Mouse (Mus musculus): Measurements from ENCODE around the gene Ptprd. TPM values are rescaled to one million over a fixed set of nuclear protein-coding genes. Genes with fewer than 3 reads are reported as not detected.

Gene Ptprd
- polyA plus RNA-seq, 1 experiment, result 118 TPM

GRCm38 (mm10) chr4:76870971-76871370, 1340.8 kb downstream of the Ptprd start:
- TF ChIP-seq POLR2A (IDR thresholded peaks at IDR 0.05; ENCODE audit: borderline replicate concordance, extremely low read depth, insufficient read depth, insufficient read length, poor library complexity, severe bottlenecking) (no peak), CTCF (IDR thresholded peaks at IDR 0.05; ENCODE audit: borderline replicate concordance, extremely low read depth, insufficient read depth, insufficient read length) (no peak)
- DNase-seq (ENCODE audit: low read depth), result no peak

GRCm38 (mm10) chr4:76865585-76865984, 1346.2 kb downstream of the Ptprd start:
- DNase-seq (ENCODE audit: low read depth), result no peak
- TF ChIP-seq POLR2A (IDR thresholded peaks at IDR 0.05; ENCODE audit: borderline replicate concordance, extremely low read depth, insufficient read depth, insufficient read length, poor library complexity, severe bottlenecking), result no peak
- TF ChIP-seq CTCF (IDR thresholded peaks at IDR 0.05; ENCODE audit: borderline replicate concordance, extremely low read depth, insufficient read depth, insufficient read length), result no peak

- TF ChIP-seq CTCF (IDR thresholded peaks at IDR 0.05; ENCODE audit: borderline replicate concordance, extremely low read depth, insufficient read depth, insufficient read length) (no peak), POLR2A (IDR thresholded peaks at IDR 0.05; ENCODE audit: borderline replicate concordance, extremely low read depth, insufficient read depth, insufficient read length, poor library complexity, severe bottlenecking) (no peak)
- DNase-seq (ENCODE audit: low read depth), result peak; percentile 55
Observed at GRCm38 (mm10) chr4:76846265-76846664, 1365.5 kb downstream of the Ptprd start.

- no peak for DNase-seq (ENCODE audit: low read depth)
- TF ChIP-seq CTCF (IDR thresholded peaks at IDR 0.05; ENCODE audit: borderline replicate concordance, extremely low read depth, insufficient read depth, insufficient read length) (no peak), POLR2A (IDR thresholded peaks at IDR 0.05; ENCODE audit: borderline replicate concordance, extremely low read depth, insufficient read depth, insufficient read length, poor library complexity, severe bottlenecking) (no peak)
Observed at GRCm38 (mm10) chr4:76839016-76839415, 1372.7 kb downstream of the Ptprd start.

GRCm38 (mm10) chr4:76812138-76812537, 1399.6 kb downstream of the Ptprd start:
- no peak for DNase-seq (ENCODE audit: low read depth)

GRCm38 (mm10) chr4:76802708-76803107, 1409.1 kb downstream of the Ptprd start:
- TF ChIP-seq POLR2A (IDR thresholded peaks at IDR 0.05; ENCODE audit: borderline replicate concordance, extremely low read depth, insufficient read depth, insufficient read length, poor library complexity, severe bottlenecking), result no peak
- TF ChIP-seq CTCF (IDR thresholded peaks at IDR 0.05; ENCODE audit: borderline replicate concordance, extremely low read depth, insufficient read depth, insufficient read length), result no peak
- DNase-seq (ENCODE audit: low read depth), result peak; percentile 64

More at GRCm38 (mm10) chr4:76812138-76812537, 1399.6 kb downstream of the Ptprd start:
- TF ChIP-seq CTCF (IDR thresholded peaks at IDR 0.05; ENCODE audit: borderline replicate concordance, extremely low read depth, insufficient read depth, insufficient read length), result no peak
- no peak for TF ChIP-seq POLR2A (IDR thresholded peaks at IDR 0.05; ENCODE audit: borderline replicate concordance, extremely low read depth, insufficient read depth, insufficient read length, poor library complexity, severe bottlenecking)

- peak; percentile 57 for DNase-seq (ENCODE audit: low read depth)
- TF ChIP-seq POLR2A (IDR thresholded peaks at IDR 0.05; ENCODE audit: borderline replicate concordance, extremely low read depth, insufficient read depth, insufficient read length, poor library complexity, severe bottlenecking), result no peak
- TF ChIP-seq CTCF (IDR thresholded peaks at IDR 0.05; ENCODE audit: borderline replicate concordance, extremely low read depth, insufficient read depth, insufficient read length), result no peak
Observed at GRCm38 (mm10) chr4:76798010-76799007, 1413.5 kb downstream of the Ptprd start.

- no peak for DNase-seq (ENCODE audit: low read depth)
Observed at GRCm38 (mm10) chr4:76785389-76785788, 1426.4 kb downstream of the Ptprd start.

GRCm38 (mm10) chr4:76779558-76780124, 1432.1 kb downstream of the Ptprd start:
- peak; percentile 75 for DNase-seq (ENCODE audit: low read depth)

More at GRCm38 (mm10) chr4:76785389-76785788, 1426.4 kb downstream of the Ptprd start:
- TF ChIP-seq POLR2A (IDR thresholded peaks at IDR 0.05; ENCODE audit: borderline replicate concordance, extremely low read depth, insufficient read depth, insufficient read length, poor library complexity, severe bottlenecking) (no peak), CTCF (IDR thresholded peaks at IDR 0.05; ENCODE audit: borderline replicate concordance, extremely low read depth, insufficient read depth, insufficient read length) (no peak)

GRCm38 (mm10) chr4:76766918-76767317, 1444.8 kb downstream of the Ptprd start:
- TF ChIP-seq CTCF (IDR thresholded peaks at IDR 0.05; ENCODE audit: borderline replicate concordance, extremely low read depth, insufficient read depth, insufficient read length) (no peak), POLR2A (IDR thresholded peaks at IDR 0.05; ENCODE audit: borderline replicate concordance, extremely low read depth, insufficient read depth, insufficient read length, poor library complexity, severe bottlenecking) (no peak)
- no peak for DNase-seq (ENCODE audit: low read depth)

More at GRCm38 (mm10) chr4:76779558-76780124, 1432.1 kb downstream of the Ptprd start:
- TF ChIP-seq CTCF (IDR thresholded peaks at IDR 0.05; ENCODE audit: borderline replicate concordance, extremely low read depth, insufficient read depth, insufficient read length) (no peak), POLR2A (IDR thresholded peaks at IDR 0.05; ENCODE audit: borderline replicate concordance, extremely low read depth, insufficient read depth, insufficient read length, poor library complexity, severe bottlenecking) (no peak)

- TF ChIP-seq POLR2A (IDR thresholded peaks at IDR 0.05; ENCODE audit: borderline replicate concordance, extremely low read depth, insufficient read depth, insufficient read length, poor library complexity, severe bottlenecking) (no peak), CTCF (IDR thresholded peaks at IDR 0.05; ENCODE audit: borderline replicate concordance, extremely low read depth, insufficient read depth, insufficient read length) (no peak)
- DNase-seq (ENCODE audit: low read depth), result no peak
Observed at GRCm38 (mm10) chr4:76766429-76766828, 1445.3 kb downstream of the Ptprd start.
